Mouse (Mus musculus) liver, adult 2 months (tissue): ENCODE measurements at regions not wholly inside any gene's neighbourhood (a gene's known extent, or its start where the extent isn't known, plus 50 kb on each side); places are given as distances from the start of the nearest gene placed in this dataset.

Experiments
- CTCF ChIP-seq: fragments of 200-500 bp; IDR thresholded peaks from 2 replicates; pipeline ENCODE4 v1.5.1; 2011; ENCODE audit warnings: low read depth, low read length, control low read depth
- POLR2A ChIP-seq: fragments of 200-500 bp; IDR thresholded peaks from 2 replicates; pipeline ENCODE4 v1.6.1; 2011; ENCODE audit warnings: low read length, control low read depth; ENCODE audit not compliant: insufficient read depth; ENCODE audit errors: extremely low read depth

- TF ChIP-seq CTCF (no peak), POLR2A (no peak)
Observed at GRCm38 (mm10) chr1:186255476-186256080, 138.5 kb upstream of the Lyplal1 start.
